Mouse (Mus musculus) heart, adult 2 months (tissue): Measurements from ENCODE around the gene Rab29. TPM values are rescaled to one million over a fixed set of nuclear protein-coding genes. Genes with fewer than 3 reads are reported as not detected.
"Not testable (repeated sequence)": the region's sequence is repeated elsewhere in the genome, so short reads cannot be mapped to it uniquely, and the experiment has no call there.

Experiments
- DNase-seq, 2 experiments: peaks; one replicate each; pipeline ENCODE4 v3.0.0; 2021
- H3K27ac ChIP-seq: fragments of 200-600 bp; 2 replicates; pipeline ENCODE4 v1.8.1; 2022
- H3K27me3 ChIP-seq: fragments of 200-500 bp; 2 replicates; pipeline ENCODE4 v1.6.1; 2012; ENCODE audit warnings: mild to moderate bottlenecking, low read length, inconsistent platforms, mixed read lengths; ENCODE audit not compliant: control insufficient read depth, insufficient read depth
- H3K36me3 ChIP-seq: fragments of 200-500 bp; 2 replicates; pipeline ENCODE4 v1.6.1; 2012; ENCODE audit warnings: low read length, inconsistent platforms; ENCODE audit not compliant: control insufficient read depth, insufficient read depth
- H3K4me1 ChIP-seq: fragments of 200-500 bp; 2 replicates; pipeline ENCODE4 v1.6.1; 2011; ENCODE audit warnings: low read length; ENCODE audit not compliant: control insufficient read depth, insufficient read depth
- H3K4me3 ChIP-seq: fragments of 200-600 bp; 2 replicates; pipeline ENCODE4 v1.8.1; 2022
- H3K79me2 ChIP-seq: fragments of 200-500 bp; replicated peaks from 2 replicates; pipeline ENCODE4 v1.6.1; 2012; ENCODE audit warnings: mild to moderate bottlenecking, inconsistent platforms, low read length, moderate library complexity, mixed read lengths; ENCODE audit not compliant: control insufficient read depth, insufficient read depth
- H3K9ac ChIP-seq: fragments of 200-500 bp; 2 replicates; pipeline ENCODE4 v1.6.1; 2012; ENCODE audit warnings: low read depth, mild to moderate bottlenecking, control low read depth, inconsistent platforms, low read length, mixed read lengths
- CTCF ChIP-seq: fragments of 200-600 bp; IDR thresholded peaks from 2 replicates; pipeline ENCODE4 v1.8.1; 2022; ENCODE audit warnings: antibody characterized with exemption, mild to moderate bottlenecking, moderate library complexity
- EP300 ChIP-seq: fragments of 200-500 bp; IDR thresholded peaks from 2 replicates; pipeline ENCODE4 v1.6.1; 2011; ENCODE audit warnings: low read depth, low read length, control low read depth; ENCODE audit not compliant: insufficient read depth
- POLR2A ChIP-seq: fragments of 200-500 bp; IDR thresholded peaks from 2 replicates; pipeline ENCODE4 v1.6.1; 2011; ENCODE audit warnings: mild to moderate bottlenecking, low read depth, low read length, control low read depth; ENCODE audit not compliant: insufficient read depth
- WGBS: fragments of 180-500 bp; shearing (Covaris S2); methylation state at CpG from one replicate; pipeline ENCODE4 v1.1.7; 2018; 5-methylcytosine and 5-hydroxymethylcytosine counted together
- intact Hi-C: fragments of 180-260 bp; cut with DNase I; formaldehyde crosslinking; loops from one replicate; pipeline ENCODE4 v1.15.1; 2025
- polyA plus RNA-seq: library from polyadenylated mRNA; depleted of rRNA; stranded (reverse); fragments of >200 nt; gene quantifications from 2 replicates; pipeline ENCODE4 v1.2.3, GENCODE M21; 2012
- total RNA-seq, 2 experiments: library from RNA; stranded (reverse); gene quantifications; 2 replicates each; pipeline ENCODE4 v1.2.3; 2021

Rab29 gene
- total and polyA plus RNA-seq, 3 experiments: 11.2 to 17.4 (median 11.8) TPM

DNA sequence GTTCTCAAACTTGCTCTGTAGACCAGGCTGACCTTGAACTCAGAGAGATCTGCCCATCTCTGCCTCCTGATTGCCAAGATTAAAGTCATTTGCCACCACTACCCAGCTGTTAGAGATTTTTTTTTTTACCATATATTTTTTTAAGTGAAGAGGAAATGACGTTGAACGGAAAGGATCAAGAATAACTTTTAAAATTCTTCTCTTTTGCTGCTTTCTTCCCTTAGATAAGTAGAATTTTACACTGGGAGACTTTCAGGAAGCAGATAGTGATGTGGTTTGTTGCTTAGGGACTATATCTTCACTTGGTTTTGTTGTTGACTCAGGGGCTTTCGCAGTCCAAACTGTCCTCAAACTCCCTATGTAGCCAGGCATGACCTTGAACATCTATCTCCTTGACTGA lies 41.4 kb downstream of the Rab29 start:
- Histone ChIP-seq H3K79me2 (0 out of 2 replicates have a peak, but pooled peaks cover 2% of the 10 kb centered on the region), H3K4me1 (peaks cover 1% of the 10 kb centered on the region), H3K9ac (no peak overlapping the region), H3K4me3 (no peak overlapping the region), H3K36me3 (no peaks in the 10 kb centered on the region; the same call in 1 of the 2 replicates), H3K27ac (no peak overlapping the region), H3K27me3 (no peaks in the 10 kb centered on the region; the same call in 1 of the 2 replicates)
- intact Hi-C loops: loop anchor here (5.0 kb wide), 1 partner anchor 81 kb away; the partner anchor contains the start of gene Slc41a1
- whole genome bisulfite sequencing: 75% methylated on average over 3 of the region's 3 CpGs
- TF ChIP-seq CTCF (no peak), POLR2A (no peak), EP300 (no peak)
- no peak for DNase-seq

DNA sequence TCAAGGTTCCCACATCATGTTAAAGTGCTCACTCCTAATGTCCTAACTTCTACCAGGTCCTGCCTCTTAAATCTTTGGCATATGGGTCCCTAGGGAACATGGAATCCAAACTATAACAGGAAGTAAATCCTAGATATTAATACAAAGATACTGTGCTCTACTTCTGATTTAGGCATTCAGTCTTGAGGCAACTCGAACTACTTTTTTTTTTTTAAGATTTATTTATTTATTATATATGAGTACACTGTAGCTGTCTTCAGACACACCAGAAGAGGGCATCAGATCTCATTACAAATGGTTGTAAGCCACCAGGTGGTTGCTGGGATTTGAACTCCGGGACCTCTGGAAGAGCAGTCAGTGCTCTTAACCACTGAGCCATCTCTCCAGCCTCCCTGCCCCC lies 42.2 kb downstream of the Rab29 start:
- 93% methylated on average over 2 of the region's 2 CpGs for WGBS
- not testable (repeated sequence) for H3K79me2 ChIP-seq, H3K4me3 ChIP-seq, H3K9ac ChIP-seq, DNase-seq, H3K36me3 ChIP-seq, H3K27ac ChIP-seq, H3K4me1 ChIP-seq, H3K27me3 ChIP-seq
- intact Hi-C loops: loop anchor here (5.0 kb wide), 1 partner anchor 82 kb away; the partner anchor contains the start of gene Slc41a1

GRCm38 (mm10) chr1:131910001-131910648 lies 43.1 kb downstream of the Rab29 start, which contains the start of gene Nucks1:
Nucks1 (plus strand) TSS chr1:131910534.
- Histone ChIP-seq H3K27me3 (no peaks in the 10 kb centered on the region; the same call in 1 of the 2 replicates), H3K27ac (peak within 1 kb of the TSS; percentile 94), H3K36me3 (no peaks in the 10 kb centered on the region; the same call in 1 of the 2 replicates), H3K79me2 (0 out of 2 replicates have a peak, but pooled peaks cover 3% of the 10 kb centered on the region), H3K4me1 (peaks cover 1% of the 10 kb centered on the region), H3K4me3 (peak within 1 kb of the TSS; percentile 83), H3K9ac (peak within 1 kb of the TSS; percentile 87)
- TF ChIP-seq CTCF (peak; percentile 71), POLR2A (peak; percentile 43; the same call in 1 of the 2 replicates), EP300 (no peak)
- DNase-seq: peak; percentile 99
- intact Hi-C loops: loop anchor here (1.0 kb wide), 1 partner anchor 43 kb away; the partner anchor contains the start of gene Rab29
- WGBS: under 1% methylated on average over 35 of the region's 35 CpGs

- H3K4me3 ChIP-seq: peak overlapping the region; percentile 83
- peak; percentile 91 to 92 for DNase-seq
- 0 out of 2 replicates have a peak, but pooled peaks cover 3% of the 10 kb centered on the region for H3K79me2 ChIP-seq
- H3K27ac ChIP-seq: peak overlapping the region; percentile 94
- peaks cover 3% of the 10 kb centered on the region for H3K36me3 ChIP-seq
- TF ChIP-seq EP300 (no peak), POLR2A (no peak), CTCF (no peak)
- H3K9ac ChIP-seq: peak overlapping the region; percentile 87
- WGBS: under 1% methylated on average over 85 of the region's 88 CpGs
- intact Hi-C loops: loop anchor here (1.0 kb wide), 1 partner anchor 44 kb away; the partner anchor contains the start of gene Rab29
- peaks cover 1% of the 10 kb centered on the region for H3K4me1 ChIP-seq
- no peaks in the 10 kb centered on the region; the same call in 1 of the 2 replicates for H3K27me3 ChIP-seq
These were observed 43.9 kb downstream of the Rab29 start for GRCm38 (mm10) chr1:131910674-131911558.

DNA sequence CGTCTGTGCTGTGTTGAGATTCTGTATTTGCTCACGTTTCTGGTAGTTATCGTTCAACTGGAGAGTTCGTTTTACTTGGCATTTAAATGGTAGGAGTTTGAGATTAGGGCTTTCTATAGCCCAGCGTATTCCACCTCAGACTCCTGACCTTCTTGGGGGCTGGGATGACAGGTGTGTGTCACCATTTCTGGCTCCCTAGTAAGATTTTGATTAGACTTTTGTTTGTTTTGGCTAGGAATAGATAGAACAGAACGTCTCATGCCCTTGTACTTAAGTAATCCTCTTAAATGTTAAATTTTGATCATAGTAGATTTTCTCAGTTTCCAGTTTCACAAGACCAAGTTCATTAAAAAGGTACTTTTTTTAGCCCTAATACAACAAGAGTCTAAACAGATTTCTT lies 50.6 kb downstream of the Rab29 start:
- H3K9ac ChIP-seq: no peak overlapping the region
- no peak overlapping the region for H3K27ac ChIP-seq
- H3K4me1 ChIP-seq: peaks cover 2% of the 10 kb centered on the region; the same call in 1 of the 2 replicates
- WGBS: 54% methylated on average over 6 of the region's 6 CpGs
- no peak for TF ChIP-seq CTCF
- no peak overlapping the region for H3K4me3 ChIP-seq
- intact Hi-C loops: no loop called here
- peaks cover 3% of the 10 kb centered on the region; the same call in 1 of the 2 replicates for H3K79me2 ChIP-seq
- H3K36me3 ChIP-seq: peaks cover 12% of the 10 kb centered on the region; the same call in 1 of the 2 replicates
- no peaks in the 10 kb centered on the region for H3K27me3 ChIP-seq
- no peak for DNase-seq
